Mouse (Mus musculus): ENCODE measurements around the gene Agbl3. TPM values are rescaled to one million over a fixed set of nuclear protein-coding genes. Genes with fewer than 3 reads are reported as not detected.

Gene Agbl3
- total RNA-seq, 2 experiments from 2014 or later: 6.9 to 7.5 TPM

DNA sequence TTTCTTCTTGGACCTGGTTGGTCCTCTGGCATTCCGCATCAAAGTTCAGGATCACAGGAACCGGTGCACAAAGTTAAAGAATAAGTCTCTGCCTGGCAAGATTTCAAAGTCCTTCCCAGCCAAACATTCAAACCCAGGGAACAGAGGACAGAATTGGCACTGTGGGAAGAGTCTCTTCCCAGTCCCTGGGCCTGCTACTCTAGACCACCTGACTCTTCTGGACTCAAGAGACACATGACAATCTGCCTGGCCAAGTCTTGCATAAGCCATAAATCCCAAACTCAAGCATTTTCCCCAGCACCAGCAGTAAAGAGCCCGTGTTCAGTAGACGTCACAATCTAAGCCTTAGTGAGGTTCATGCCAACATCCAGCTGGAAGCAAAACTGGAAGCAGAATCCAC lies 126.4 kb downstream of the Agbl3 start:
- DNase-seq: no peak

DNA sequence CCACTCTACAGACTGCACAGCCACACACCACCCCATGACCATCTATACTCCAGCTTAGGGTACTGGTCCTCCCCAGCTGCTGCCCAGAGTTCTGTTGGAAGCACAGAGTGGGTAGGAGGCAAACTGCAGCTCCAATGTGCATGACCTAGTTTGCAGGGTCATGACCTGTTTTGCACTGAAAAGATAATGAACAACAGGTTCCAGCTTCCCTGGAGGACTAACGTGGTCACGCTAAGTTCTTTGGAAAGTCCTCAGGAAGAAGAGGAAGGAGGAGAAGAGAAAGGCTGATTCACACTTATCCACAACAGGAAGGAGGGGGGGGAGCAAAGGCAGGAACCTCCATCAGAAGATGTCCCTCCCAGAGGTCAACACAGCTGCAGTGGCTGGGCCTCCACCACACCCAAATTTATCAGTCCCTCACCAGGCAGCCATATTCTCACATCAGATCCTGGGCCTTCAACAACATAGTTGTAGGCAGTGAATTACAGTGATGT lies 126.9 kb downstream of the Agbl3 start:
- no peak for DNase-seq

DNA sequence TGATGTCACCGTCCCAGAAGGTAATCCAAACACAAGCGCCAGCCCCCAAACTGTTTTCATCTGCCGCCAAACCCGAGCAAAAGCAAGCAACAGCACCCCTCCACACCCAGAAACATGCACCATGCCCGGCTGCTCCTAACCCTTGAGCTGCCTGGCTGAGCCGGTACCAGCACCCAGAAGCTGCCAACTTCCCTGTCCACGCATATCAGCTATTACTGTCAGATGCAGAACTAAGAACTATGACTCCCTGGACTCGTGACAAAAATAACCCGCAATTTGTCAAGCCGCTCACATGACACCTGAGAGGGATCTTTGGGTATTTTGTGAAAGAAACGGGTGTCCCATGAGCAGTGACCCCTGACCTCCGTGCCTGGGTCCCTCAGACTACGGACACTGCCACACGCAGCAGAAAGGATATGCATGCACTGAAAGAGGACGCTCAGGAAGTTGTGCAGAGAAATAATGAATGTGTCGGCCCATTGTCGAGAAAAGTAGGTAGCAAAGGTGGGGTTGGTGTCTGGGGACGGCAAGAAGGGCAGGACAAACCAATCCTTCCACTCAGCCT lies 127.5 kb downstream of the Agbl3 start:
- no peak for DNase-seq

Other genes starting within 250 kb of the Agbl3 start
- gene Cald1, start 181.9 kb upstream of the Agbl3 start, total RNA-seq (2021): 100 to 1,000 TPM; 118 to 131 TPM
- 10 to 100 TPM in 1 of 2 experiments, 1 to 10 TPM in 1; 4.6 to 10.6 TPM for gene Tmem140, start 82.7 kb downstream of the Agbl3 start, total RNA-seq (2021)
- gene Cyren, start 97.6 kb downstream of the Agbl3 start, total RNA-seq (2021): 1 to 10 TPM; 5.5 to 6.7 TPM
- gene Wdr91, start 130.4 kb downstream of the Agbl3 start, total RNA-seq (2021): 10 to 100 TPM; 19.1 to 22.7 TPM
- not detected for gene Stra8, start 139.7 kb downstream of the Agbl3 start, total RNA-seq (2021)
- gene Slc23a4, start 208.0 kb downstream of the Agbl3 start, total RNA-seq (2021): under 1 TPM; 0.45 to 0.83 TPM